Mouse (Mus musculus) bone marrow, adult 2 months (tissue): ENCODE measurements around the gene Rxrb.

ENCODE experiments used
- CTCF ChIP-seq: fragments of 200-500 bp; IDR thresholded peaks from 2 replicates; pipeline ENCODE4 v1.5.1; 2011; ENCODE audit warnings: low read length, control low read depth; ENCODE audit not compliant: control insufficient read depth, insufficient read depth
- POLR2A ChIP-seq: fragments of 200-500 bp; IDR thresholded peaks from 2 replicates; pipeline ENCODE4 v1.6.1; 2011; ENCODE audit warnings: low read depth, mild to moderate bottlenecking, control low read depth, low read length, borderline replicate concordance; ENCODE audit not compliant: control insufficient read depth

GRCm38 (mm10) chr17:34022414-34022783 lies 9.2 kb upstream of the Rxrb start:
- TF ChIP-seq POLR2A = no peak
- no peak for TF ChIP-seq CTCF
